ENCODE assay signal across 9 mouse cellular contexts in the genomic region with DNA sequence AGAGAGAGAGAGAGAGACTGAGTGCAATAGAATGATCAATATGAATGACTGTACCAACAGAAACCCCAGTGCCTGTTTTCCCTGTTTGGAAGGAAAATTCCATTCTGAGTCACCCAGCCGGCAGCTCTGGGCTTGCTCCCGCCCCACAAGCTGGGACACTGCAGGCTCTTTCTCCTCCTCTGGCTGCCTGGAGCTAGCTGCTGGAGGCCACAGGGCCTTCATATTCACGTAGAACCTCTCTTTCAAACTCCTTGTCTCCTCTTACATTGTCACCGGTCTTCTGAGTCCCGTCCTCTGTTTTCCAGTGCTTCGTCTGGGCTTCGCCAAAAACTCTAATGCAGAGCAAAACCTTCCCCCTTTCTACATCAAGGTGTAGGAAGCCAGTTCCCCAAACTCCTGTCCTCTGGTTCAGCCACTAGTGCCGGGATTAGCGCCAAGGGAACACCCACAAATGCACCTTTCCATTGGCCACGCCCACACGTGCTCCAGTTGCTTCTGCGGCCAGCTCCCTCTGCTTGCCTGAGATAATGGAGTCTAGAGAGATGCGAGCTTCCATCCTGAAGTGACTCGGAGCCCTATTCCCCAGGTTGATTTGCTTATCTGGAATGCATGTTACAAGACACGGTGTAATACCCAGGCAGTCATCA.
DNase-seq lines count a peak whose midpoint lies in the region; ATAC-seq and TF ChIP-seq lines count a peak whose summit lies in the region.
"Had no signal": no experiment of that assay in that cellular context is flagged by ENCODE, and none has a peak within 500 bp of the region (broad histone marks: within the 10 kb centered on the region; RNA-seq: fewer than 3 reads in every experiment).

No protein-coding gene starts in this region.

- no peaks in the 10 kb centered on the region for H3K9me3 ChIP-seq in forebrain, embryonic 10.5 days
- H3K9me3 ChIP-seq in forebrain, embryonic 15.5 days: no peaks in the 10 kb centered on the region
- H3K9me3 ChIP-seq in neural tube, embryonic 11.5 days (ENCODE audit: control insufficient read depth, low read length): no peaks in the 10 kb centered on the region
- H3K9me3 ChIP-seq in neural tube, embryonic 15.5 days (replicated peaks): no peaks in the 10 kb centered on the region
- no peaks in the 10 kb centered on the region for H3K9me3 ChIP-seq in kidney, postnatal 0 days (replicated peaks; ENCODE audit: low read length)
- H3K9me3 ChIP-seq in lung, postnatal 0 days (ENCODE audit: low read length): no peaks in the 10 kb centered on the region

- H3K27ac ChIP-seq in forebrain, embryonic 10.5 days: no peak overlapping the region; the same call in 1 of the 2 replicates
- no peak overlapping the region for H3K27ac ChIP-seq in forebrain, embryonic 15.5 days (replicated peaks)
- H3K27ac ChIP-seq in neural tube, embryonic 11.5 days (ENCODE audit: low read depth, low read length): no peak overlapping the region
- no peak overlapping the region for H3K27ac ChIP-seq in neural tube, embryonic 15.5 days (replicated peaks)
- no peak overlapping the region for H3K27ac ChIP-seq in kidney, postnatal 0 days
- no peak overlapping the region for H3K27ac ChIP-seq in lung, postnatal 0 days (ENCODE audit: low read length)

- no peak overlapping the region for H3K9ac ChIP-seq in forebrain, embryonic 15.5 days (replicated peaks)
- H3K9ac ChIP-seq in neural tube, embryonic 11.5 days (ENCODE audit: low read length): no peak overlapping the region
- H3K9ac ChIP-seq in neural tube, embryonic 15.5 days (replicated peaks): no peak overlapping the region
- H3K9ac ChIP-seq in kidney, postnatal 0 days (ENCODE audit: low read depth, low read length): no peak overlapping the region
- no peak overlapping the region for H3K9ac ChIP-seq in lung, postnatal 0 days (replicated peaks; ENCODE audit: low read depth)

- H3K4me1 ChIP-seq in forebrain, embryonic 10.5 days: peaks cover 23% of the 10 kb centered on the region
- H3K4me1 ChIP-seq in forebrain, embryonic 15.5 days: peaks cover 18% of the 10 kb centered on the region
- H3K4me1 ChIP-seq in neural tube, embryonic 11.5 days (ENCODE audit: control insufficient read depth, insufficient read depth, low read length): peaks cover 11% of the 10 kb centered on the region
- H3K4me1 ChIP-seq in neural tube, embryonic 15.5 days: peaks cover 22% of the 10 kb centered on the region
- H3K4me1 ChIP-seq in kidney, postnatal 0 days (replicated peaks; ENCODE audit: insufficient read depth, low read length): no peaks in the 10 kb centered on the region
- no peaks in the 10 kb centered on the region for H3K4me1 ChIP-seq in lung, postnatal 0 days (ENCODE audit: insufficient read depth, low read depth, low read length)

- H3K4me2 ChIP-seq in forebrain, embryonic 15.5 days (replicated peaks): no peak overlapping the region
- H3K4me2 ChIP-seq in neural tube, embryonic 11.5 days (ENCODE audit: low read depth): no peak overlapping the region
- H3K4me2 ChIP-seq in neural tube, embryonic 15.5 days: no peak overlapping the region
- peak overlapping the region; percentile 2; the same call in 1 of the 2 replicates for H3K4me2 ChIP-seq in kidney, postnatal 0 days (ENCODE audit: low read length)
- H3K4me2 ChIP-seq in lung, postnatal 0 days (replicated peaks; ENCODE audit: low read depth, low read length): no peak overlapping the region

- H3K4me3 ChIP-seq in forebrain, embryonic 10.5 days: peak overlapping the region; percentile 22
- H3K4me3 ChIP-seq in forebrain, embryonic 15.5 days: no peak overlapping the region
- H3K4me3 ChIP-seq in neural tube, embryonic 11.5 days (ENCODE audit: low read depth, low read length): no peak overlapping the region
- H3K4me3 ChIP-seq in neural tube, embryonic 15.5 days (replicated peaks): no peak overlapping the region
- no peak overlapping the region for H3K4me3 ChIP-seq in kidney, postnatal 0 days (replicated peaks; ENCODE audit: low read depth, low read length)
- H3K4me3 ChIP-seq in lung, postnatal 0 days (ENCODE audit: low read depth, low read length): no peak overlapping the region

- ATAC-seq in forebrain, embryonic 15.5 days (replicated peaks): no peak
- ATAC-seq in neural tube, embryonic 11.5 days (ENCODE audit: insufficient read depth, low FRiP score, low TSS enrichment): no peak
- ATAC-seq in neural tube, embryonic 15.5 days (ENCODE audit: low FRiP score): no peak
- ATAC-seq in kidney, postnatal 0 days (replicated peaks; ENCODE audit: low FRiP score, low read depth): no peak
- peak; percentile 43; the same call in 1 of the 2 replicates for ATAC-seq in lung, postnatal 0 days

- no peaks in the 10 kb centered on the region for H3K36me3 ChIP-seq in forebrain, embryonic 10.5 days (replicated peaks)
- no peaks in the 10 kb centered on the region for H3K36me3 ChIP-seq in forebrain, embryonic 15.5 days
- H3K36me3 ChIP-seq in neural tube, embryonic 11.5 days (ENCODE audit: control insufficient read depth, insufficient read depth, low read length): no peaks in the 10 kb centered on the region
- no peaks in the 10 kb centered on the region for H3K36me3 ChIP-seq in neural tube, embryonic 15.5 days
- no peaks in the 10 kb centered on the region for H3K36me3 ChIP-seq in kidney, postnatal 0 days (ENCODE audit: insufficient read depth, low read length)
- H3K36me3 ChIP-seq in lung, postnatal 0 days (ENCODE audit: insufficient read depth, low read length): no peaks in the 10 kb centered on the region

- TF ChIP-seq CTCF in kidney, postnatal 0 days (IDR thresholded peaks at IDR 0.05; ENCODE audit: low read depth): no peak
- no peak for TF ChIP-seq CTCF in lung, postnatal 0 days (IDR thresholded peaks at IDR 0.05)

- 12% methylated on average over 15 of the region's 15 CpGs for WGBS in forebrain, embryonic 10.5 days
- WGBS in forebrain, embryonic 15.5 days: 19% methylated on average over 15 of the region's 15 CpGs
- WGBS in neural tube, embryonic 11.5 days: 15% methylated on average over 15 of the region's 15 CpGs
- WGBS in neural tube, embryonic 15.5 days: 25% methylated on average over 15 of the region's 15 CpGs
- WGBS in kidney, postnatal 0 days: 11% methylated on average over 15 of the region's 15 CpGs
- WGBS in lung, postnatal 0 days: 12% methylated on average over 15 of the region's 15 CpGs

- TF ChIP-seq EP300 in lung, postnatal 0 days (IDR thresholded peaks at IDR 0.05): no peak

- H3K27me3 ChIP-seq in forebrain, embryonic 10.5 days (ENCODE audit: poor library complexity, severe bottlenecking): peaks cover 12% of the 10 kb centered on the region; the same call in 1 of the 2 replicates
- H3K27me3 ChIP-seq in forebrain, embryonic 15.5 days: no peaks in the 10 kb centered on the region
- no peaks in the 10 kb centered on the region for H3K27me3 ChIP-seq in neural tube, embryonic 11.5 days (ENCODE audit: control insufficient read depth, insufficient read depth, low read length)
- H3K27me3 ChIP-seq in neural tube, embryonic 15.5 days (replicated peaks): no peaks in the 10 kb centered on the region
- no peaks in the 10 kb centered on the region for H3K27me3 ChIP-seq in kidney, postnatal 0 days (ENCODE audit: insufficient read depth, low read length)
- no peaks in the 10 kb centered on the region for H3K27me3 ChIP-seq in lung, postnatal 0 days (replicated peaks; ENCODE audit: insufficient read depth, low read length)
- H3K27me3 ChIP-seq: CH12.LX had no signal

- DNase-seq in forebrain, embryonic 10.5 days (ENCODE audit: extremely low spot score, low spot score): no peak
- DNase-seq in neural tube, embryonic 11.5 days (ENCODE audit: low spot score): peak; percentile 25
- DNase-seq in embryo, embryonic 10.5 days (ENCODE audit: low spot score): peak; percentile 32
- DNase-seq in kidney, postnatal 0 days (ENCODE audit: low spot score): peak; percentile 14
- DNase-seq in lung, postnatal 0 days (ENCODE audit: low spot score): peak; percentile 58
- DNase-seq in T-cell, adult 2 months (ENCODE audit: low spot score): no peak

Comparison
In these comparisons a context has a peak if more than half of its experiments do, and no peak if none do; other contexts are left out.
1. DNase-seq: peak in neural tube, embryonic 11.5 days (single experiment), embryo, embryonic 10.5 days (single experiment), kidney, postnatal 0 days (single experiment) and lung, postnatal 0 days (single experiment); none in forebrain, embryonic 10.5 days (single experiment) and T-cell, adult 2 months (single experiment).